Mouse (Mus musculus): ENCODE measurements around the gene Gpatch2. TPM values are rescaled to one million over a fixed set of nuclear protein-coding genes. Genes with fewer than 3 reads are reported as not detected.

Gene Gpatch2
- polyA plus RNA-seq, 1 experiment from 2014 or later = 17.3 TPM

Other genes starting within 250 kb of the Gpatch2 start
- gene D1Pas1, start 248.1 kb upstream of the Gpatch2 start, polyA plus RNA-seq (2014; fragmentation: Nextera tagmentation; extraction: Ambion mirVana) = 0.22 and 0.28 TPM in 2 replicates
- gene Spata17, start within 50 bp of the Gpatch2 start, polyA plus RNA-seq (2014; fragmentation: Nextera tagmentation; extraction: Ambion mirVana) = 0.97 and 2.8 TPM in 2 replicates